Mouse (Mus musculus): ENCODE measurements around the gene Rps21.

DNA sequence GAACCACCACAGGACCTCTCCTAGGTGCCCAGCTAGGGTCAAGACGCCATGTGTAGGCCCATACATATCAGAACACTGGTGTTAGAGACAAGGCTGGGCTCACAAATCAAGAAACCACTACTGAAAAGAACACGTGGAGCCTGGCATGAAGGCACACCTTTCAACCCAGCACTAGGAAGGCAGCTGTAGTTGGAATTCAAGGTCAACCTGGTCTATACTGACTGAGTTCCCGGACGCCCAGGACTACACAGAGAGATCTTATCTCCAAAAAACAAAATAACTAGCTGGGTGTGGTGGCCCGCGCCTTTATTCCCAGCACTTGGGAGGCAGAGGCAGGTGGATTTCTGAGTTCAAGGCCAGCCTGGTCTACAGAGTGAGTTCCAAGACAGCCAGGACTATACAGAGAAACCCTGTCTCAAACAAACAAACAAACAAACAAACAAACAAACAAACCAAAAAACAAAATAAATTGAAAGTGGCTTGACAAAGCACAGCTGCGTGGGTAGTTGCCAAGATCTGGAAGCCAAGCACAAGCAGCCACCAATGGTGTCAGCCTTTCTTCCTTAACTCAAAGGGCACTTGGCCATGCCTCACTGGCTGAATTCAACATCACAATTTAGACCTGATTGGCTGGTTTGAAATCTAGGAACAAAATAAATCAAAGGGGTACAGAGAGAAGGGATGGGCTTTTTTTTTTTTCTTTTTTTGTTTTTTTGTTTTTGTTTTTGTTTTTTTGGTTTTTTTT, 19.4 kb upstream of the Rps21 start:
- TF ChIP-seq POLR2A (IDR thresholded peaks at IDR 0.05; ENCODE audit: extremely low read depth, insufficient read depth, low read length) (no peak), CTCF (IDR thresholded peaks at IDR 0.05; ENCODE audit: low read depth, low read length) (no peak)
